Mouse (Mus musculus): ENCODE measurements at regions not wholly inside any gene's neighbourhood (a gene's known extent, or its start where the extent isn't known, plus 50 kb on each side); places are given as distances from the start of the nearest gene placed in this dataset.

DNA sequence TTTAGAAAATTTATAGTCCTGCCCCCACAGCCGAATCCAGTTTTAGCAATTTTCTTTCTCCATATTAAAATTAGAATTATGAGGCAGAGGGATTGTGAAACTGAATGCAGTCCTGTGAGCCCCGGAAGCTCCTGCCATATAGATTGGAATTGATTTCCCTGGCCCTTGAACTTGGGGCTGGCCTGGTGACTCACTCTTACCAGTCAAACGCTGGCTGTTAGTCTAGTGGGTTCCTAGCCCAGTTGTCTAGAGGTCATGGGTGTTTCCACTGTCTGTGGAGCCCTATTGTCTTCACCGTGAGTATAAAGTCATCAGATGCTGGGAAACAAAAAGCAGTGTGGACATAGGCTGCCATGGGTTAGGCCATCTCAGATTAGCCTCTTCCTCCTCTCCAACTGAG is 173.2 kb upstream of the Camk1g start:
- no peak for DNase-seq (ENCODE audit: low spot score in 2 of 2)

DNA sequence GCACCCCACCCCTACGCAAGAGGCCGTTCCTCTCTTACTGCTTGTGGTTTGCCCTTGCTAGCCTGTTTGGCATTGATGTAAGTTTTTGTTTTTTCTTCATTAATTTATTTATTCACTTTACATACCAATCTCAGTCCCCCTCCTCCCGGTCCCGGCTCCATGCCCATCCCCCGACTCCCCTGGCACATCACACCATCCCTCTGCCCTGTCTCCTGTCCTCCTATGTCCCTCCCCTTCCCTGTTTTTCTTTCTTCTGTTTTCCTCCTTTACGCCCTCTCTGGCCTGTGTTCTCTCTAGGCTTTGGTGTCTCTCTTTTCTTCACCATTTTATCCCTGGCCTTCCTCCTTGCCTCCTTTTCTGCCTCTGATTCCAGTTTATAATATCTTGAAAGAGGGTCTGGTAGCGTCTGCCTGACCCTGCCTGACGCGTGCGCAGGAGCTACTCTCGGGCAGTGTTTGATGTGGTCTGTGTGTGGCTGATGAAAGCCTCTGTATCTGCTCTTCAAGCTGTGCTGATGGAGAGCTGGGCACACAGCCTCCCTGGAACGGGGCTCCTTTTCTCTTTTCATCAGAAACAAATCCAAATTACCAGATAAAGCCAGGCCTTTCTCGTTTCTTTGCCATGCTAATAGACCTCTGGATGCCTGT is 172.0 kb upstream of the Camk1g start:
- DNase-seq (ENCODE audit: low spot score in 2 of 2): no peak

DNA sequence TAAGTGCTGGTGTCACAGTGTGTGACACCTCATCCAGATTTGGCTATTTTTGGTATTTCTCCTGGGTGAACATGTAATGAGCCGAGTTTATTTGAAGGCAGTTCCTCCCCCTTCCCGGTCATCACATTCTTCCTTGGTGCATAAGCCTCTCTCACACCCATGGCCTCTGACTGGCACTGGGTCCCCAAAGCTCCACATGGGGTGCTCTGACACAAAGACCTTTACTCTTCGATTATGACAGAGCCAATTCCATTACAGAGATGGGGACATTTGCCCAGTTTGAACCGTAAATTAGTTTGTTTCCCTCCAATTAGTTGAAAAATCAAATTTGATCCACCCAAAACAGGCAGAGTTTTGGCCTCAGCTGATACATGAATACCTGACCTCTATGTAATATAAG is 171.2 kb upstream of the Camk1g start:
- no peak for DNase-seq (ENCODE audit: low spot score in 2 of 2)

DNA sequence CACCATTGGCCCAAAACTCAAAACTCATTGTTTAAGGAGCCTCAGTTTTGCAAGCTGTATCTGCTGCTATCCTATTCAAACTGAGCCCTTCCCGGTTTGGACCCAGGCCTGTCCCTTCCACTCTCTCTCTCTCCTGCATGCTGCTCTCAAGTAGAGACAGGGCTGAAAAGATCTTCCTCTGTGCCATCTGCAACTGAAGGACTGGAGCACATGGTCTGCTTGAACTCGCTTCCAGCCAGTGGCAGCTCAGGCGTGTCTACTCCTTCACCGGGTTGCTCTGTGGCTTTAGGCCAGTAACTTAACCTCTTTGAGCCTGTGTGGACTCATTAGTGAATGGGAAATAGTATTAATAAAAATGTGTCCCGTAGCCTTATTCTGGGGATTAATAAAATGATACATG is 170.4 kb upstream of the Camk1g start:
- no peak for DNase-seq (ENCODE audit: low spot score in 2 of 2)

DNA sequence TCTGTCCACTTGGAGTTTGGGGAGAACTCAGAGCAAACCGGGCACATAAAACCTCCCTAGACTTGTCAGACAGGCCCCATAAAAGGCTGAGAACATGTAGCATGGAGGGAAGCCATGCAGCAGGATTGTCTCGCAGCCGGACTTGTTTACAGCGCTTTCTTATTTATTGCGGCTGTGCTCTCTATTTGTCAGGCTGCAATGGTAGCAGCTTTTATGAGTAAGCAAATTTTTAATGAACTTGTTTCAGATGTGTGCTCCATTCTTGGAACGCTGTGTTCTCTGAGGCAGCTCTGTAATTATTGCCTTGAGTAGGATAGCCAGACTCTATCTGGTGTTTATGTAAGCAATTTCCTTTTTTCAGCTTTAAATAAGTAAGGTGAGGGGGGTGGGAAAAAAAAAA is 169.2 kb upstream of the Camk1g start:
- DNase-seq (ENCODE audit: low spot score in 2 of 2): peak in 1 of 2 experiments; percentile 23

DNA sequence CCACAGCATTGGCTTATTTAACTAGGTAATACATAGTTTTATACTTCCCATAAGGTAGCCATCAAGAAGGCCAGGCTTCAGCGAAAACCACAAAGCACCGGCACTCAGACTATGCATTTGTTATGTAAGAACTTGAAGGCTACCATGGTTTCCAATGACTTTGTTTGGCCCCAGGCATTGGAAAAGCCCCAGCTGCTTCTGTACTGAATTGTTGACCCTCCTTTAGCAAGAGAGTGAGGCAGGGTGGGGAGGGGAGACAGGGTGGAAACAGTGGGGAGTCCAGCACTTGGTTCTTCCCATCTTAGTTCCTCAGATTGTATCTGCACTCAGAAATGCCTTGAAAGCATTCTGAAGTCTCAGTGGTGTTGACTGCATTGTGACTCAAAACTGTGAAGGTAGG is 168.3 kb upstream of the Camk1g start:
- DNase-seq (ENCODE audit: low spot score in 2 of 2): no peak

DNA sequence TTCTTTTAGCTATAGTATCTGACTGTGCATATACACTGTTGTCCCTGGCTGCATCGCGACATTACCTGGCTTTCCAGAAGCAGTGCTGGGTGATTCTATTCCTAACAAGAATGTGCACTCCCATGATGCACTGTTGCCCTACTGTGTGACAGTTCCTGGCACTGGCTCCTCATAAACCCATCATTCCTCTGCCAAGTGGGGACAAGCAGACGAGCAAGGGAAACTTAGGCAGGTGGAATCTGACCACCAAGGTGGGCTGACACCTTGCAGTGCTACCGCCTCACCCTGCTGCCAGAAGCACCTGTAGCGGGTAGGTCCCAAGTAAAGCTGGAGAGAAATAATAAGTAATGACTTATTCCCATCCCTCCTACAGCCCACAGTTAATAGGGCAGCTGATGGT is 167.5 kb upstream of the Camk1g start:
- no peak for DNase-seq (ENCODE audit: low spot score in 2 of 2)

DNA sequence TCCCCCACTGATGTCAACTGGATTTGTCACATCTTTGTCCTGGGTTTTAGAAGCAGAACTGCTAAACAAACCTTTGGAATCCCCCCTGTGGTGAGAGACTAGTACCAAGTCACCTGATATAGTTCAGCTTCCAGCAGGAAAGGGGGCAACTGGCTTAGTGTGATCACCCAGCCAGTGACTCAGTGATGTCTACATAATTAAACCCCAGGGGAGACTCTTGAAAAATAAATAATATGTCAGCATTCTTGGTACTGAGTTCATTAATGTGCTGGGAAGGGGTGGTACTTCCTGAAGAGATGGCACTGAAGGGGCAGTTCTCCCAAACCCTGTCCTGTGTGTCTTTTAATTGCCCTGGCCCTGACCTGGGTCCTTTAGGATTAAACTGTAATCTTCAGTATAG is 166.5 kb upstream of the Camk1g start:
- no peak for DNase-seq (ENCODE audit: low spot score in 2 of 2)

DNA sequence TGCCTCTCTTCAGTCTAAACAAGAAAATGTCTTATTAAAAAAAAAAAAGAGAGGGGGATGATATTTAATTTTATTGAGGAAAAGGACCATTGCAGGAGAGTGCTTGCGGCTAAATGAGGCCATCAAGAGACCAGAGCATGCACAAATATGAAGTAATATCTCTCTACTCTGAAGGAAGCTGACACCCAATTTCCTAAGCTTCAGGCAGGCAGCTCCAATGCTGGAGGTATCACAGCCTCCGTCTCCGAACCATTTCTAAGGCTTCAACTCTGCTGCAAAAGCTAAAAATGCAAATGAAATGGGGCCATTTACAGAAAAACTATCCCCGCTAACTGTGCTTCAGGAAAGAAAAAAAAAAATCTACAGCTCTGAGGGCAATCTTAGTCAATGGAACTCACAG is 164.4 kb upstream of the Camk1g start:
- no peak for DNase-seq (ENCODE audit: low spot score in 2 of 2)

DNA sequence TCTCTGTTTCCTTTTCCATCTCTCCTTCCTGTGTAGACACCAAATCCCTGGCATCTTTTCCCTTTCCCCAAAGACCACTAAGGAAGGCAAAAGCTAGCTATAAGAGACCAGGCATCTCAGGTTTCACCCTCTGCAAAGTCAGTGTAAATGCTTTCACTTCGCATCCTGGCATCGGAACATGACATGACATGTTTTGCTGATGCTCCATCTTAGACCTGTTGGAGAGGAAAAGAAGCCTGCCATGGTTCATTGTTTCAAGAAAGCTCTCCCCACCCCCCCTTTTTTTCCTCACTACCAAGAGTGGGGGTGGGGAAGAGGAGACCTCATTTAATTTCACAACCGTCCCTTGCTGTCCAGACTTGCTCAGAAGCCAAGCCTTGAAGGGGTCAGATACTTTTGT is 156.4 kb upstream of the Camk1g start:
- DNase-seq (ENCODE audit: low spot score in 2 of 2): no peak

DNA sequence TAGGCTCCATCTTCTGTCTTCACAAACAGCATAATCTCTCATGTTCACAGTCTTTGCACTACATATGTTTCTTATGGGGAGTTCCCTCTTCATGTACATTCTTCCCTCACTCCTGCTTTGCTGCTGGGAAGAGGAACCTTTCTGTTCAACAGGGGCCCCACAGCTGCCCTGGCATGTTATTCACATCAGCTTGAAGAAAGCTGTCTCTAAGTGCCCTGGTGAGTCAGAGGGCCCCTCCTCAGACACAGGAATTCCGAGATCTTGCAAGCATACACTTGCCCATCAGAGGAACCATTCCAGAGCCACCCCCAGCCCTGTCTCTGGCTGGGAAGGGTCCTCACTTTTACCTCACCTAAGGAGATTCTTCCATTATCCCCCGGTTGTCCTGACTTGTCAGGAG is 151.9 kb upstream of the Camk1g start:
- no peak for DNase-seq (ENCODE audit: low spot score in 2 of 2)

DNA sequence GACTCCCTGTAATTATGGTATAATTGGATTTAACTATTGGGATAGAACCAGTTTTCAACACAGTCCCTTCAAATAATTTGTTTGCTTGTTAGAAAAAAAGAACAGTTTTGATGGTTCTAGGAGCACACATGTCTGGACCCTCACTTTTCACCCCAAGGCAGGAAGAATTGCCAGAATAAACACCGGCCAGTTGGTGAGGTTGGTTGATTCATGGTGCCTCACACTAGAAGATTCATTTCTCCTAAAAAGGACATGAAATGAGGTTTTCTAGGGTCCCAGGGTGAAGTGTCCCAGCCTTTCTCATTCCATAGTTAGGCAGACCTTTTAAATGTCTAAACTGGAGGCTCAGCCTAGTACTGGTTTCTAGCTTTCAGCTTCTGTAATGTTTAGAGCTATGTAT is 148.7 kb upstream of the Camk1g start:
- no peak for DNase-seq (ENCODE audit: low spot score in 2 of 2)

DNA sequence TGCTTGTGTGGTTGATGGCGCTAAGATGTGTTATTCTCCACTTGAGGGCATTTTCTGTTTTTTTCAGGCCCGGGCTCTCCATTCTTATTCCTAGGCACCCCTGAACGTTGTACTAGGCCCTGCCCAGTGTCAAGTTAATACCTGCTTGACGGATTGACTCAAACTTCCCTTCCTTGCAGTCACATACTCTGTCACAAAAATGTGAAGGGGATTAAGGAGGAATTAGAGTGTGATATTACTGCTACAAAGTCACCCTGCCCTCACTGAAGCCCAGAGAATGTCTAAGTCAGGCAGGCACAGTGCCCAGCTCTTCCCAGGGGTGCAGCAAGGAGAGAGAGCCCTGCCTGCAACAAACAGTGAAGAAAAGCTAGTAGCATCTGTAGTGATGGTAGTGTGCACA is 147.9 kb upstream of the Camk1g start:
- no peak for DNase-seq (ENCODE audit: low spot score in 2 of 2)

DNA sequence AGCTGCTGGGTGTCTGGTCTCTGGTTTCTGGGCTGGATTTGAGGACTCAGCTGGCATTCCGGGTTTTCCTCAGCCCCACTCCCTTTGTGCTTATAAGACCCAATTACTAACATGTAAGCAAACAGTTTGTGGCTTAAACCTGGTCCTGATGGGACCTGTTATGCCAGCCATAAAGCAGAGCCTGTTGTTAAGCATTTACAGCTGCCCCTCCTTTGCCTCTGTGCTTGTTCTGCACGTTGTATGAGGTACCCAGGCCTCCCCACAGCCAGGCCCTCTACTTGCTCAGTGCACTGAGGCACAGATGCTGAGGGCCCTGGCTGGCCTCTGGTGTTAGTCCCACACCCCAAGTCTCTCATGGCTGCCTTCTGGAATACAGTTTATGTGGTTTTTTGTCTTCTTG is 147.2 kb upstream of the Camk1g start:
- DNase-seq (ENCODE audit: low spot score in 2 of 2): no peak

DNA sequence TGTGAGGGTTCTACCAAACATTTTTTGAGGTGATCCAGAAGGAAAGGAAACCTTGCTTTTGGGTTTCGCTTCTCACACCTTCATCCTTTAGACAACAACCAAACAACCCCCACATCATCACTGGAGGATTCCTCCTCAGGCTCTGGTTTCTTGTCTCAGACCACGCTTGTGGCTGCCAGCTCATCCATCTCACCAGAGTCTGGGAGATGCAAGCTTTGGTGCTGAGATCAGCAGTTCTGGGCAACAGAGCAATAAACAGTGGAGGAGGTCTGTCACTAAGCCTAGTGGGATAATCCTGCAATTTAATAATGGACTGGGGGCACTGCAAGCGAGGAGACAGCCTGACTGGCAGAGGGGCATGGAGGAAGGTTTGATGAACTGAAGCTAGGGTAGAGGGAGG is 146.3 kb upstream of the Camk1g start:
- DNase-seq (ENCODE audit: low spot score in 2 of 2): no peak

DNA sequence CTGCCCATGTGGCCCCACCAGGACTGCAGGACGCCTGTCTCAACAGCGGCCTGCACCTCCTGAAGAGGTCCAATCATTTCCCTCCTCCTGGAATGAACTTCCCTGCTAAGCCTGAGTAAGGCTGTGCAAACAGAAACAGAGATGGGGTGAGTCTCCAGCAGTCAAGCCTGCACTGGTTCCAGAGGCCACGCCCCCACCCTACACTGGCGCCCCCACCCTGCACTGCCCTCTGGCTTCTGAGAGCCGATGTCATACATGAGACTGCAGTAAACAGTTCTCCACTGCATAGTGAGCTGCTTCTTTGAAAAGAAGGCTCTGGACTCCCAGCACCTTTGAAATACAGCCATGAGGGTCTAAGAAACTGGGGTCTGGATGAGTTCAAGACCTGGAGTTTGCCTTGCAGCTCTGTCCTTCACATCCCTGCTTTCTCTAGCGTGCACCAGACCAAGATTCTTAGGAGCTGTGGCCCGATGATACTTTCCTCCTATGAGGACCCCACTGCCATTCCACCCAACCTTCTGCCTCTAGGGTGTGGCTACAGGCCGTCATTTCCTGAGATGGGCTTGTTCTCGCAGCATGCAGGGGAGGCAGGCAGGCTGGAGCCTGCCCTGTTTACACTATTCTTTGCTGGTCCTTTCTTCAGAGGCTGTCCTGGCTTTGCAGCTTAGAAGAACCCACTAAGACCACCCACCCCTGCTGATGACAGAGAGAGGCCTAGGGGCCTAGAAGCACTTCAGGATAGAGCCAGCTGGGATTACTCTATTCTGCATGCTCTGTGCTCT is 144.0 kb upstream of the Camk1g start:
- no peak for DNase-seq (ENCODE audit: low spot score in 2 of 2)

DNA sequence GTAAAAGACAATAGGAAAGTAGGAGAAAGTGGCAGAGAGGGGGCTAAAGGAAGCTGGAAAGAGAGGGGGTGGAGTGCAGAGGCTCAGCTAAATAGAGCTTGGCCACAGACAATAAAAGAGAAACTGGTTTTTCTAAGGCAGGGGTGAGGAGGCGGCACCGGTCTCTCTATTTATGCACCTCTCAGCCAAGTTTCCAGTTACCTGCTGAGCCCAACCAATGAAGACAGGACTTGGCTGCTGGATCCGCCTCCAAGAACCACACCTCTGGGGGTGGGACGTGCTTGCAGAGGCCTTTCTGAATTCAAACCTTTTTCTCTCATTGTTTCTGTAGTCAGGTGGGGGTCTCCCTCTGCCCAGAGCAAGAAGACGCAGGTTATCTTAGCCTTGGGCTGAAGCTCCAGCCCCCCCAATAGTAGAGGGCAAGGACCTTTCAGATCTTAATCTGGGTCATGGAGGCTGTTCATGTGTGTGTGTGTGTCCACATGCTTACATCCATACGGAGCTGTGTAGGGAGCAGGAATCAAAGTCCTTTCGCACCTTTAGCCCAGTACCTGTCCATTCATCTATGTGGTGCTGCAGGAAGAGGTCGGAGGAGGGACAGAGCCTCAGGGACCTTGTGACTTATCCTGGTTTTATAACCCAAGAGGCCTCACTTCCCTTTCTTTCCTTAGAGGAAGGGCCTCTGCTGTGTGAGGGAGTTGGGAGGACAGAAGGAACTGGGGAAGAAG is 140.1 kb upstream of the Camk1g start:
- no peak for DNase-seq (ENCODE audit: low spot score in 2 of 2)

DNA sequence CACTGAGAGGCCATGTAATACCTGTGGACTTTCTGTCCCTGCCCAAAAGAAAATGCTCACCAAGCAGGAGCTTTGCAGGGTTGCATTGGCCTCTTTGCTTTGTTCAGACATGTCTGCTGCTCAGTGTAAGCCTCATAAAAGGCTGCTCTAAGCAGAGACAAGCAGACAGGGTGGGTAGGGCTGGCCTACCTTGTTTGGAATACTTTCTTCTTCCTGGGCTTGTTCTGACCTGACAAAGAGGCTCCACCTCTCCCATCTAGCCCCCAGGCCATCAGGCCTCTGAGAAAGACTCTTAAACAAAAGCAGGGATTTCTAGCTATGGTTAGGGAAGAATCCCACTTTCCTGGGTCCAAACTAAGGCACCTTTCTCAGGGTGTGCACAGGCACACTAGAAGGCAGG is 138.2 kb upstream of the Camk1g start:
- no peak for DNase-seq (ENCODE audit: low spot score in 2 of 2)

DNA sequence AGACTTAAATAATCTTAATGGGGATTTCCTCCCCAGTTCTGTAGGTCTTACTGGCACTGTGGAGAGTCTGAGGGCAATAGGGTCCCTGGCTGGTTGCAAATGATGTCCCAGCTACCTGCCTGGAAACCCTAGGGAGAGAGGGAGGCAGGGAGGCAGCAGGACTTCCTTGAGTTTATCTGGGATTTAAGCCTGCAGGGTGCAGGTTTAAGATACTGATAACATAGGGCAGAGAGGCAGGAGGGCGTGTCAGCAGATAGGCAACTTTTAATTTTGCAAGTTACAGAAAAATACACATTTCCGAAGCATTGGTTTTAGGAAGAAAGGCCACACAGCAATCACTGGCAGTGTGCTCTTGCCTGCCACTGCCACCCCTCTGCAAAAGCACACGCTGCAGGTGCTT is 136.9 kb upstream of the Camk1g start:
- DNase-seq (ENCODE audit: low spot score in 2 of 2): no peak

DNA sequence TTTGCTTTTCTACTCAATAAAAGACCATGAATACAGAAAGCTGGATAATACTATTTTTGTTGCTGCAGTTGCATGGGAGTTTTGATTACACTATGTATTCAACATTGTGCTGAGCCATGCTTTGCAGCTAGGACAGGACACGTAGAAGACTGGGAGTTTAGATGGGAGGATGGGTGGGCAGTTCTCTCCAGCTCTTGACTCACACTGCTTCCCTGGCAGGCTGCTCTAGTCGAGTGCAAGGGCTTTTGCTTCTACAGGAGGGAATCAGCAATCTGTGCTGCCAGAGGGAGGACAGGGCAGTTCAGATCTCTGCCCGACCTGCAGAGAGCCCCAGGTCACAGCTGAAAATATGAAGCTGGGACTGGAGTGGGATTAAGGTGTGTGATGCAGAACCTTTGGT is 135.3 kb upstream of the Camk1g start:
- DNase-seq (ENCODE audit: low spot score in 2 of 2): peak in 1 of 2 experiments; percentile 28

DNA sequence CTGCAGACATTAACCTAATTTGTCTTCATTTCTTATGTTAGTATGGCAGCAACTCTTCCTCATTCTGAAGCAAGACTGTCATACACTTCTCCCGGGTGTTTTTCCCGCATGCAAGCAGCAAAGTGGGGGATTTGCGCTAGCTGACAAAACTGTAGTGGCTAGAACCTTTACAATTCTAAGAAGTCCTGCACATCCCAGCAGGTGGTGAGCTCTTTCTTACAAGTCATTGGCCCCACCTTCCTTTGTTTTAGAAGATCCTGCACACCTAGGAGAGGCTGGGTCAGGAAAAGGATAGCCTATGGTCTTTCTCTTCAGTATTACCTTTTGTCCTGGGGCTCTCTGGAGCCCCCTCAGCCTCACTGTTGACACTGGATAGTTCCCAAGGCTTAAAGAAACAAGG is 134.5 kb upstream of the Camk1g start:
- no peak for DNase-seq (ENCODE audit: low spot score in 2 of 2)

DNA sequence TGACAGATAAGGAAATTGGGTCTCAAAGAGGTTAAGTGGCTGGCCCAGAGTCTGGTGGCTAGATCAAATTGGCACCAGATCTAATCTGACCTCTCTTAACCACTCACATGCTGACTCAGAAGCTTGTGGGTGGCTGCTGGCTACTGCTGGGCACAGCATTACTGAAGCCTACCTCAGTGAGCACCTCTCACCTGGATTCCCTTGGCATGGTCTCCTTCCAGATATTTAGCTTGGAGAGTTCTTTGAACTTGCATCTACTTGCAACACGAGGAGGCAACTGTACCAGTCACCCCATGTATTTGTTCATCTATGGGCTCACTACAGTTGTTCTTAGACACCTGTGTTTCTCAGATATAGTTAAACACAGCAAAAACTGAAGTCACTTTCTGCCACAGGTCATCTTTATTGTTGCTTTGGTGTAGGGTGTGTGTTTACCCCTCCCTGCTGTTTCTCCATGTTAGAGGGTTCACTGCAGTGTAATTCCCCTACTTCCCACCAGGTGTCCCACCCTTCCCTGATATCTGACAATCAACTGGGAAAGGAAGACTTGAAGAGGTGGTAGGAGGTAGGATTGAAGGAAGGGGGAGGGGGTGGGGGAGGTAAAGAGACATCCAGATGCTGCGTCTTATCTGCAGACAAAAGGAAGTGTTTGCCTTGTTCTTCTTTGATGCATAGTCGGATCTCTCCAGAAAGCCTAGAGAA is 133.7 kb upstream of the Camk1g start:
- peak; percentile 19 to 32 for DNase-seq (ENCODE audit: low spot score in 2 of 2)

Measured in left cerebral cortex, adult 8-10 months (tissue).